Mouse (Mus musculus): ENCODE measurements around the gene Gast. TPM values are rescaled to one million over a fixed set of nuclear protein-coding genes. Genes with fewer than 3 reads are reported as not detected.
"Not testable (repeated sequence)": the region's sequence is repeated elsewhere in the genome, so short reads cannot be mapped to it uniquely, and the experiment has no call there.

The Gast gene
- total RNA-seq, 2 experiments from 2014 or later: not detected

DNA sequence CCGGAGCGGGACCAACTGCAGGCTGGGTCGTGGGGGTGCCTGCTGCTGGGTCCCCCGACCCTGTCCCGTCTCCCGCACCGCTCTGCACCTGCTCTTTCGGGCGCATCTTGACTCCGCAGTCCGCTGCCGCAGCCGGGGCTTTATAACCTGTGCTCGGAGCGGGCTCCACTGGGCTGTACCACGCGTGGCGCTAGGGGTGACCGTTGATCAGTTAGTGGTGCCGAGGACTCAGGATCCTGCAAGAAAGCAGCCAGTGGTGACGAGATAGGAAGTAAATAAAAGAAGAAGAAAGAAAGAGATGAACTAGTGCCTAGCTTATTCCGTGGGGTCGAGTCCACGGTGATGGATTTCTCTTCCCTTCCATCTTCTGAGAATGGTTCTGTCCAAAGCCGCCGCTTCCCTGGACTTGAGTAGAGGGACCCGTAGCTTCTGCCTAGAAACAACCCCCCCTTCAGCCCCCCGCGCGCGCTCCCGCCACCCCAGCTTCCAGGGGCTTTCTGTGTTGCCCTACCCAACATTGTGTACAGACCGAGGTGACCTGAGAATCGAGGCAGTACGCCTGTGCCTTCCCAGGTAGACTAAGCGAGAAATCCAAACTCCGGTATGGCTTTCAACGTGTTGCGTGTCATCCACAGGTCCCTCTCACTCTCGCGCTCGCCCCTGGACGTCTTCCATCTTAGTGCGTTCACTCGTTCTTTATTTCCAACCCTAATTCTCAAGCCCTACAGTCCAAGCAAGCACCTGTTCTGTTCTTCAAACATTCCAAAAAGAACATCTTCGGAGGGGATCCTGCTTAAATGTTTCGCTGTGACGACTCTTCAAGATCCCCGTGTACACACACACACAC is 22.0 kb downstream of the Gast start, which contains the start of gene Hap1:
Gene Hap1 (minus strand): TSS at position 157 of the 847 bp plus-strand sequence.
- intact Hi-C loops (cut with DNase I): no loop called here

DNA sequence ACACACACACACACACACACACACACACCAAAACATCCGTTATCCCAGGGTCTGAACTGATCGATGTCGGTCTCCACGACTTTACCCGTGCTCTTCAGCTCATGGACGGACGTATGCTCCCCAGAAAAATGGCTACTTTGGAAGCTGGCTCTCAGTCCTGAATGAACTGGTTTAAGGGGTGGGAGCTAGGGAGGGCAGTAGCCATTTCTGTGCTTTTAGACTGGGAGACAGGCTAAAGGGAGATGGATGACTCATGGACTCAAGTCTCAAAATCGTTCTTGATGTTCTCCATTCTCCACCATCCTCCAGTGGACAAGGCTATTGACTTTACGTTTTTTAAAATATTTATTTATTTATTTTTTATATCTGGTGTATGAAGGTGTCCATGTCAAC is 22.6 kb downstream of the Gast start:
- intact Hi-C loops (cut with DNase I): no loop called here
- no peak for DNase-seq (ENCODE audit: extremely low spot score in 1 of 2, low spot score in 2 of 2)

More for the DNA sequence above, 22.0 kb downstream of the Gast start, which contains the start of gene Hap1:
- peak; percentile 57 to 84 for DNase-seq (ENCODE audit: extremely low spot score in 1 of 2, low spot score in 2 of 2)

DNA sequence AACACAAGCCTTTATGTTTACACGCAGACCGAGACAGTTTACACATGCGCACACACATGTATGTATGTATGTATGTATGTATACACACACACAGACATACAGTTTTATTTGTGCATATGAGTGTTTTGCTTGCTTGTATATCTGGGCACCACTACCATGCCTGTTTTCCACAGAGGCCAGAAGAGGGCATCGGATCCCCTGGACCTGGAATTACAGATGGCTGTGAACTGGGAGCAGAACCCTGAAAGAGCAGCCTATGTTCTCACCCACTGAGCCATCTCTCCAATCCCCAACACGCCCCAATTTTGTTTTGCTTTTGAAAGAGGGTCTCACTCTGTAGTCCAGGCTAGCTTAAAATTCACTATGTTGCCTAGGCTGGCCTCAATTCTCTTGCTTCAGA is 23.2 kb downstream of the Gast start:
- intact Hi-C loops (cut with DNase I): no loop called here
- DNase-seq (ENCODE audit: extremely low spot score in 1 of 2, low spot score in 2 of 2): no peak

DNA sequence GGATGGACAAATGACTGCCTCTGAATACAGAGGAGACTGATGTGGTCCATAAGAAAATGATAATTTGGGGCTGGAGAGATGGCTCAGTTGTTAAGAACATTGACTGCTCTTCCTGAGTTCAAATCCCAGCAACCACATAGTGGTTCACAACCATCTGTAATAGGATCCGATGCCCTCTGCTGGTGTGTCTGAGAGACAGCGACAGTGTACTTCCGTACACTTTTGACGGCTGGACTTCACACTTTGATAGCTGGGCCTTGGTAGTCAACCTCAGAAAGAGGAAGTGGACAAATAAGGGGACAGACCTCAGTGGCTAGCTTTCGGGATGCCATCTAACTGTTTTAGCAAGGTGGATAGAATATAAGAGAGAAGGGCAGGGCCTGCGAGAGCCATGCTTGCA is 26.0 kb downstream of the Gast start:
- intact Hi-C loops (cut with DNase I): loop anchor here (10.0 kb wide), 1 partner anchor 205 kb away; no protein-coding TSS in a partner anchor
- no peak for DNase-seq (ENCODE audit: extremely low spot score in 1 of 2, low spot score in 2 of 2)

DNA sequence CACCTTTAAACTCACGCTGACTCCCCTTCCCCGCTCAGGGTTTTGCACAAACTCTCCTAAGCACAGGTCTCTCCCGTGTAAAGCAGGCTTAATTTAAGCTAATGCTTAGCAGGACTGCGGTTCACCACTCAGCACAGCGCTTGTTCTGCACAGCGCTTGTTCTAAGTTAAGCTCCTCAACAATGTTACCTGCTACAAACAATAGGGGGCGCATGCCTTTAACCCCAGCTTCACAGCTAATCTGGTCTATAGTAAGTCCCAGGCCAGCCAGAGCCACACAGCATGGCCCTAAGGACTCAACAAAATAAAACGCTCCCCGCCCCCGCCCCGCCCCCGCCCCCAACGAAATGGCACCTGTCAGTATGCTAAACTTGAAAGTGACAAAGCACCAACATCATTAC is 26.9 kb downstream of the Gast start:
- intact Hi-C loops (cut with DNase I): loop anchor here (10.0 kb wide), 1 partner anchor 204 kb away; no protein-coding TSS in a partner anchor
- DNase-seq (ENCODE audit: extremely low spot score in 1 of 2, low spot score in 2 of 2): not testable (repeated sequence)

DNA sequence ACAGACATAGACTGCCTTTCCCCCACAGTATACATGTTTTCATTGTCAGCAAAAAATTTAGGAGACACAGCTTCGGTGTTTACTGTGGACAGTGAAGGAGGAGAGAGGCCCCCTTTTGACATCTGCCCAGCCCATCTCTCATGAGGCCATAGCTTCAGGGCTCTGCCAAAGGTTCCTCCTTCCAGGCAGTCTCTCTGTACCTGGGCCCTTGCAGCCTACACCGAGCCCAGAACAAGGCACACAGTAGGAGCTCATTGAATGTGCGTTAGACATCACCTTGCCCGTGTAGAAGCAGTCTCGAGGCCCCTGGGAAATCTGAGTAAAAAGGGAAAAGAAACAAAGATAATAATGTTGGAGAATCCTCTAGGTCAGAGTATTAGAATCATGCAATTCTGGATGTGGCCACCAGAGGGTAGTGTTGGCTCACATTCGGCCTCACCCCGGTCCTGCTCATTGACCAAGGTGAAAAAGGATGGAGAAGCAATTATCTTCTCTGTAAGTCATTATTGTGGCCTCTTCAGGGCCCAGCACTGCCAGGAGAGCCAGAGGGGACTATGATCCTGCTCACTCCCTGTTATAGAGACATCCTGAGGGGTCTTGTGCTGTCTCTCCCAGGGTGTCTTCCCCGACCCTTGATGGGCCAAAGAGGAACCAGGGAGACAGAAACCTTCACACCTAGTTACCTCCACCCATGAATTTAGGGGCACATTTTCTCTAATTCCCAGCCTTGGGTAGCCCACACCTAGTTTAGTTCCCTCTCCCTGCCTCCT is 28.2 kb downstream of the Gast start:
- DNase-seq (ENCODE audit: extremely low spot score in 1 of 2, low spot score in 2 of 2): peak; percentile 59 to 68
- intact Hi-C loops (cut with DNase I): loop anchor here (2.0 to 10.0 kb wide), 2 partner anchors 46 to 202 kb away; no protein-coding TSS in a partner anchor

DNA sequence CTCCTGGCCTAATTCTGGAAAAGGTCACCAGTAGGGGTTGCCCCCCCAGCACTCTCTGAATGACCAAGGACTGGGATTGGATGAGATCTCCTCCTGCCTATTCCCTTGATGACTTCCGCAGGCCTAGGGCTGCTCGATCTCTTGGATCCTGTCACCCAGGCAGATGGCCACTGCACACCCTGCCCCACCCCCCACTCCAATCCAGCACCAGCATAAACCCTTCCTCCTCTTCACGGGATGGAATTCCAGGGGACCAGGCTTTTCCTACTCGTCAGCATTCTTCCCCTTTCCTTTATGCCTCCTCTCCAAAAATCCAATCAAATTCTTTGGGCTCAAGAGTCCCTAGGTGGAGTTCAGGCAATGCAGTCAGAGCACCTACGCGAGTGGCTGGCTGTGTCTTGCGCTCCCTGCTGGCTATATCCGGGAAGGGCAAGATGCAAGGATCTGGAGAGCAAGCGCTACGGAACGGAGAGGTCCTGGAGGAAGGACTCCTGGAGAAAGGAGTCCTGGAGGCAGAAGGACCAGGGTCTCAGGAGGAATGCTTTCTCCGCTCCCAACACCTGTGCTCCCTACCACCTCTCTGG is 28.9 kb downstream of the Gast start:
- peak; percentile 22 to 75 for DNase-seq (ENCODE audit: extremely low spot score in 1 of 2, low spot score in 2 of 2)
- intact Hi-C loops (cut with DNase I): loop anchor here (2.0 to 10.0 kb wide), 2 partner anchors 46 to 202 kb away; no protein-coding TSS in a partner anchor

DNA sequence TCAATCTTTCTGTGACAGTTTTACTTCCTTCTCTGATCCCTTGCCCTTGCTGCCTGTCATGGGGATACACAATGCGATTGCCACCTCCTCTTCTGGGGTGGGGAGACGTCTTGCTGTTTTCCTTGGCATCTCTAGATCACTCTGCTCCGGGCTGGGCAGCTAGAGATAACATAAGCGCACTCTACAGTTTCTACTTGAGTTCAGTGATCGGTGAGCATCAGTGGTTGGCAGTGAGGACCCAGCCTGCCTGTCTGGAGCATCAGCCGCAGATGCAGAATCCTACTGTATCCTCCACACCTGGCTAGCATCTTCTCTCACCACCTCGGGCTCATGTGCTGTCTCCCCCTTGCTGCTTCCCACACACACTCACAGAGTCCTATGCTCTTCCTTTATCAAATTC is 34.9 kb downstream of the Gast start:
- intact Hi-C loops (cut with DNase I): loop anchor here (10.0 kb wide), 1 partner anchor 196 kb away; no protein-coding TSS in a partner anchor
- DNase-seq (ENCODE audit: extremely low spot score in 1 of 2, low spot score in 2 of 2): no peak

DNA sequence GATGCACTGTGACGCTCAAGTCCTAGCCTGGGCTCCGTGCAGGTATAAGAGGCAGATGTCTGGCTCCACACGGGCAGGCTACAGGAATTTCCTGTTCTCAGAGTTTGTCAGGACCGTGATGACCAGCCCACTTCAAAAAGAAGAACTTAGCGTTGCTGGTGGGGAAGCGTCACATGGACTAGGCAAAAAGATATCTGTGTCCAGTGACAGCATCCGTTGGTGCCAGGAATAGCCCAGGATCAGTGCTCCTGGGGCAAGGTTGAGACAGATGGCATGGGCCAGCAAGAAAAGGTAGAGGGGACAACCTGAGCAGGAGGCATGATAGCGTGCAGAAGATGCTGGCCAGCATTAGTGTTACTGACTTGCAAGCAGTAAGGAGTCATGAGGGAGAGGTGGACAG is 35.6 kb downstream of the Gast start:
- no peak for DNase-seq (ENCODE audit: extremely low spot score in 1 of 2, low spot score in 2 of 2)
- intact Hi-C loops (cut with DNase I): loop anchor here (10.0 kb wide), 1 partner anchor 195 kb away; no protein-coding TSS in a partner anchor

DNA sequence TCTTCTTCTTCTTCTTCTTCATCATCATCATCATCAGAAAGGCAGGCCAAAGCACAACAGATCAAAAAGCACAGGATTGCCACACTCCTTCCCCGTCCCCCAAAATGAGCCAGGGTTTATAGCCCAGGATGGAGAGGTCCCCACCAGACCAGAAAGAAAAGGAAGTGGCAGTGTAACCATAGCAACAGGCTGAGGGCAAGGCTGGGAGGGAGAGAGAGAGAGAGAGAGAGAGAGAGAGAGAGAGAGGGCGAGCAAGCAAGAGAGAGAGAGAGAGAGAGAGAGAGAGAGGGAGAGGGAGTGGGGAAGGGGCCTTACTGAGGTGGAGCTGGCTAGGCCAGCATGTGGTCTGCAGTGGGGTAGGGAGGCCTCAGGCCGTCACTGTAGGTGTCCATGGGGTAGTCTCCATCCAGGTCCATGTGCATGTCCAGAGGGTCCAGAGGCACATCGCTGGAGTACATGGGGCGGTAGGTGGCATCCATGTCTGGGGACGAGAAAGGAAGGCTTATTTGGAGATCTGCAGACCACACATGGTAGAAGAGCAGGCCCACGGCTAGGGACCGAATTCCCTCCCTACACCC is 37.9 kb downstream of the Gast start:
- intact Hi-C loops (cut with DNase I): no loop called here
- DNase-seq (ENCODE audit: extremely low spot score in 1 of 2, low spot score in 2 of 2): no peak

DNA sequence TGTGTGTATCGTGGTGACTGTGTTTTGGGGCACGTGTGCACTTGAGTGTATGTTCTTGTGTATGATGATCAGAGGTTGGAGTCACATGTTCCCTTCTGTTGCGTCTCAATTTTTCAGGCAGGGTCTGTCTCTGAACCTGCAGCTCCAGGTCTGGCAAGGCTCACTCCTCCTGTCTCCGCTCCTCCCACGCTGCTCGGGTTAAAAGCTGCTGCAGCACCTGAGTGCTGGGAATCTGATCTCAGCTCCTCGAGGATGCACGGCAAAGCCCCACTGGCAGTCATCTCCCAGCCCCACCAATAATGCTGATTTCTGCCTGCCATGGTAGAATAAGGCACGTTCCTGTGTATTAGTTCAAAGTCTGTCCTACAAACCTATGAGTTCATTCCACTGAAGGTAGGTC is 40.9 kb downstream of the Gast start:
- intact Hi-C loops (cut with DNase I): loop anchor here (5.0 kb wide), 1 partner anchor 102 kb away; no protein-coding TSS in a partner anchor
- no peak for DNase-seq (ENCODE audit: extremely low spot score in 1 of 2, low spot score in 2 of 2)

DNA sequence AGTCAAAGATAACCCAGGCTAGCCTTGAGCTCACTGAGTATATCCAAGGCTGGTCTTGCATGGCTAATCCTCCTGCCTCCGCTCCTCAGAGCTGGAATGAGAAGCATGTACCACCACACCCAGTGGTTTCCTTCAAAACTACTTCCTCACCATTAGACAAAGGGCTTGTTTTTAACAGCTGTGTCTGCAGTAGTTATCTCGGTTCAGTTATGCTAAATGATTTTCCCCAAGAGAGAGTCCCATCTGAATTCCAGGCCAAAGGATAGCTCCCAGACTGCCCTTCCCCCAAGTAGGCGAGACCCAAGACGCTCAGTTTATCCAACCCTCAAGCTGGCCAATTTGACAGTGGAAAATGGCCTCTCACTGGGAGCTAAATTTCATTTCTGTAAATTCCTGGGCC is 41.8 kb downstream of the Gast start:
- intact Hi-C loops (cut with DNase I): loop anchor here (5.0 kb wide), 1 partner anchor 101 kb away; no protein-coding TSS in a partner anchor
- DNase-seq (ENCODE audit: extremely low spot score in 1 of 2, low spot score in 2 of 2): no peak

DNA sequence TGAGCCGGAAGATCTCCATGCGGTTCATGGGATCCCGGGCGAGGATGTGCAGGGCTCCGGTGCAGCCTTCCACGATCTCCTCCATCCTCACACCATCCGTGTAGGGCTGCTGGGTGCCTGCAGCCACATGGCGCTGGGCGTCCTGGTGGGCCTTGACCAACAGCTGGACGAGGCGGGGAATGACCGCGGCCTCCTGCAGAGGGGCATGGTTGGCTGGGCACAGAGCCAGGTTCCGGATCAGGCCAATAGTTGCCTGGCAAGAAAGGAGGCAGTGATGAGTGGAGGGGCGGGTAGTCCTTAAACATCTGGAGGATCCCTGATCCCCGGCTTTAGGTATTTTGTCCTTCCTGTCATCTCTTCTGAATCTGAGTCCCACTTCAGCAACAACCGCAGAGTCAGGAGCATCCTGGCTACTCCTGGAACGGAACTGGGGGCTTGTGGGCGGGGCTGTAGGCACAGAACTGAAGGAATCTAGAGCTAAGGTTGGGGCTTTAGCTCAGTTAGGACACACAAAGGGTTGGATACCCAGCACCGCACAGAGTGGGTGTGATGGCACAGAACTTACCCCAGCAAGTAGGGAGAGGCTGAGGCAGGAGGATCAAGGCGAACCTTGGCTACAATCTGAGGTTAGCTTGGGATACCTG is 42.7 kb downstream of the Gast start:
- intact Hi-C loops (cut with DNase I): loop anchor here (5.0 kb wide), 1 partner anchor 100 kb away; no protein-coding TSS in a partner anchor
- DNase-seq (ENCODE audit: extremely low spot score in 1 of 2, low spot score in 2 of 2): no peak

DNA sequence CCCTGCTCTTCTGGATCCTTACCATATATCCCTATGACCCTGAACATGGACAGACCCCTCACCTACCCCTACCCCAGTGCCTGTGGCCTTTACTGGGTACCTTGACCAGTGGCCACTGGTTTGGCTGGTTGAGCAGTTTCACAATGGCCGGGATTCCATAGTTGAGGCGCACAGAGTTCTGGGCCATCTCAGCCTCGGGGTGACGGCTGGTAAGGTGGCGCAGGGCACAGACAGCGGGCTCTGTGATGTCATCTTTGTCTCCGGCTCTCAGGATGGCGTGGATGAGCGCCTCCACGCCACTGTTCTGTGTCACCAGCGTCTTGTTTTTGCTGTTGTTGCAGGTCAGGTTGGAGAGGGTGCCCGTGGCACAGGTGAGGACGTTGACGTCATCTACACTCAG is 43.8 kb downstream of the Gast start:
- intact Hi-C loops (cut with DNase I): loop anchor here (5.0 kb wide), 1 partner anchor 99 kb away; no protein-coding TSS in a partner anchor

DNA sequence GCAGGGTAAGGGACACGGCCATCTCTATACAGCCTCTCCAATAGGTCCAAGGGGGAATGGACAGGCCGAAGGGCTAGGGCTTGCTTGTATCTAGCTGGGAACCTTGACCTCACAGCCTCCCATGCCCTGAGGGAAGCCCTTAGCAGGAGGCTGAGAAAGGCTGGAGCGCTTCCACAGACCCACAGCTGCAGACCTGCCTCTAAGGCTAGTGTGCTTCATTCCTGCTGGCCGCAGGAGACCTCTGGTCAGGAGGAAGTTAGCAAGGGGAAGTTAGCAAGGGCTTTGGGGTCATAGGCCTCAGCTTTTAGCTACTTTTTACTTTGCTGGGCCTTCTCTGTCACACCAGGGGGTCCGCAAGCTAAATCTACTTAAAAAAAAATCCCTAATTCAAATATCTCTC is 44.2 kb downstream of the Gast start:
- DNase-seq (ENCODE audit: extremely low spot score in 1 of 2, low spot score in 2 of 2): no peak
- intact Hi-C loops (cut with DNase I): loop anchor here (5.0 kb wide), 1 partner anchor 99 kb away; no protein-coding TSS in a partner anchor

More for the DNA sequence above, 43.8 kb downstream of the Gast start:
- DNase-seq (ENCODE audit: extremely low spot score in 1 of 2, low spot score in 2 of 2): no peak

DNA sequence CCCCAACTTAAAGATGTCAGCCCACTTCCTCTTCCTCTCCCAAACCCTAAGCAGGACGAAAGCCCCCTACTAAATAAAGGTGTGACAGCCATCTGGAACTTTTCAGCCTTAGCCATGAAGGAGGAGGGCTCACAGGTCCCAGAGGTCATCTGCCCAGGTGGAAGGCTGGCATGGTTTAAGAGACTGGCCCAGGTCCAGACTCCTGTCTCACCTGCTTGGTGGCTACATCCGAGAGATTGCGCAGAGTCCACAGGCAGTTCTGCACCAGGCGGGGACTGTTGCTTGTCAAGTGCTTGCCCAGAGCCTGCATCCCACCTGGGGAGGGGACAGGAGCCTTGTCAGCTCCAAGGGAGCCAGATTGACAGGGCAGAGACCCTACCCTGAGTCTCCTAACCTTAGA is 45.1 kb downstream of the Gast start:
- DNase-seq (ENCODE audit: extremely low spot score in 1 of 2, low spot score in 2 of 2): no peak
- intact Hi-C loops (cut with DNase I): loop anchor here (5.0 kb wide), 1 partner anchor 98 kb away; no protein-coding TSS in a partner anchor

DNA sequence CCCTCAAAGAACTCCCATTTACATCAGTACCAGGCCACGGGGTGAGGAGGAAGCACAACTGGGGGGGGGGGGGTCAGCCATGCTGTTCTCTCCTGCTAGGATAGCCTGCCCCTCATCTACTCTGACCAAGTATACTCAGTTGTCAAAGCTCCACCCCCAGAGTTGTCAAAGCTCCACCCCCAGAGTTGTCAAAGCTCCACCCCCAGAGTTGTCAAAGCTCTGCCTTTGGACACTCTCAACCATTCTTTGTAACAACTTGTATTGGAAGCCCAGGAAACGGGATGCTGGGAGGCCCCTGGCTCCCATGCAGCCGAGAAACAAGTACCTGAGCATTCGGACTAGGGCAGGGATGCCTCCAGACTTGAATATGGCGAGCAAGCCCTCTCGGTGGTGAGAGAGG is 48.5 kb downstream of the Gast start:
- intact Hi-C loops (cut with DNase I): no loop called here

DNA sequence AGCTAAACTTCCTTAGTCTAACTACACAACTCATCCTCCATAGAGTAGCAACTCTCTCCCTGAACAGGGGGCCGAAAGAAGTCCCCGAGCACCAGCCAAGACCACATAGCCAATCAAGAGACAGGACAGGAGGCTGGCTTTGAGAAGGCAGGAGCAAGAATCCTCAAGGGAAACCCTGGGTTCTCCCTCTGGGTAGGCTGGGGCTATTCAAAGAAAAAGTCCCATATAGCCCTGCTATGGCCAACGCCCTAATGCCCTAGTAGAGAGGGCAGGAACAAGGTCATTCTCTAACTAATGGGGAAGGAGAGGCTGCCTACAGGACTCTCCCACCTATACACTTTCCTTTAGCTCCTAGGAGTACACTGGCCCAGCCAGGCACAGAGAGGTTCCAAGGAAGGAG is 50.8 kb downstream of the Gast start:
- intact Hi-C loops (cut with DNase I): no loop called here
- DNase-seq (ENCODE audit: extremely low spot score in 1 of 2, low spot score in 2 of 2): no peak

More for the DNA sequence above, 48.5 kb downstream of the Gast start:
- DNase-seq (ENCODE audit: extremely low spot score in 1 of 2, low spot score in 2 of 2): no peak

All from left cerebral cortex, postnatal 10 days (tissue).